Mouse (Mus musculus) bone marrow, adult 2 months (tissue): ENCODE results near the gene Srbd1. TPM values are rescaled to one million over a fixed set of nuclear protein-coding genes. Genes with fewer than 3 reads are reported as not detected.

ENCODE experiments used
- H3K27ac ChIP-seq: fragments of 200-500 bp; 2 replicates; pipeline ENCODE4 v1.5.1; 2012; ENCODE audit warnings: low read depth, mild to moderate bottlenecking, control low read depth, inconsistent platforms, low read length; ENCODE audit not compliant: control insufficient read depth, poor library complexity, insufficient read depth
- H3K4me1 ChIP-seq: fragments of 200-500 bp; 2 replicates; pipeline ENCODE4 v1.6.1; 2011; ENCODE audit warnings: low read length; ENCODE audit not compliant: control insufficient read depth, insufficient read depth
- H3K4me3 ChIP-seq: fragments of 200-500 bp; replicated peaks from 2 replicates; pipeline ENCODE3; 2011; ENCODE audit warnings: mild to moderate bottlenecking, low read depth, low read length, control low read depth; ENCODE audit not compliant: control insufficient read depth
- CTCF ChIP-seq: fragments of 200-500 bp; IDR thresholded peaks from 2 replicates; pipeline ENCODE4 v1.5.1; 2011; ENCODE audit warnings: low read length, control low read depth; ENCODE audit not compliant: control insufficient read depth, insufficient read depth
- POLR2A ChIP-seq: fragments of 200-500 bp; IDR thresholded peaks from 2 replicates; pipeline ENCODE4 v1.6.1; 2011; ENCODE audit warnings: low read depth, mild to moderate bottlenecking, control low read depth, low read length, borderline replicate concordance; ENCODE audit not compliant: control insufficient read depth
- WGBS: fragments of 180-500 bp; shearing (Covaris S2); methylation state at CpG from one replicate; pipeline ENCODE4 v1.1.7; 2018; 5-methylcytosine and 5-hydroxymethylcytosine counted together
- polyA plus RNA-seq: library from polyadenylated mRNA; stranded (reverse); fragments of >200 nt; gene quantifications from 2 replicates; pipeline ENCODE4 v1.2.4, GENCODE M21; 2011; ENCODE audit warnings: low replicate concordance; ENCODE audit not compliant: missing spikeins, insufficient read depth, insufficient read length

Srbd1 gene
- polyA plus RNA-seq, 1 experiment: 11.7 TPM

GRCm38 (mm10) chr17:85944726-85945125 lies 200.2 kb downstream of the Srbd1 start:
- Histone ChIP-seq H3K4me3 (no peak overlapping the region), H3K4me1 (no peaks in the 10 kb centered on the region), H3K27ac (no peak overlapping the region)
- WGBS: 32% methylated on average over 4 of the region's 4 CpGs
- TF ChIP-seq CTCF: no peak
- TF ChIP-seq POLR2A: no peak

GRCm38 (mm10) chr17:85943994-85944640 lies 200.9 kb downstream of the Srbd1 start:
- H3K4me1 ChIP-seq: no peaks in the 10 kb centered on the region
- WGBS: 65% methylated on average over 12 of the region's 12 CpGs
- no peak overlapping the region for H3K27ac ChIP-seq
- TF ChIP-seq CTCF: no peak
- no peak for TF ChIP-seq POLR2A
- H3K4me3 ChIP-seq: no peak overlapping the region

GRCm38 (mm10) chr17:85943551-85943981 lies 201.4 kb downstream of the Srbd1 start:
- Histone ChIP-seq H3K4me3 (no peak overlapping the region), H3K27ac (no peak overlapping the region), H3K4me1 (no peaks in the 10 kb centered on the region)
- WGBS: 86% methylated on average over 14 of the region's 14 CpGs
- no peak for TF ChIP-seq POLR2A
- no peak for TF ChIP-seq CTCF

- WGBS: 86% methylated on average over 5 of the region's 5 CpGs
- TF ChIP-seq CTCF (no peak), POLR2A (no peak)
These were observed 201.9 kb downstream of the Srbd1 start for GRCm38 (mm10) chr17:85943071-85943470.

GRCm38 (mm10) chr17:85942123-85942522 lies 202.9 kb downstream of the Srbd1 start:
- TF ChIP-seq CTCF (no peak), POLR2A (no peak)
- Histone ChIP-seq H3K4me3 (no peak overlapping the region), H3K4me1 (no peaks in the 10 kb centered on the region), H3K27ac (no peak overlapping the region)
- 69% methylated on average over 5 of the region's 5 CpGs for WGBS

More at GRCm38 (mm10) chr17:85943071-85943470, 201.9 kb downstream of the Srbd1 start:
- H3K4me1 ChIP-seq: no peaks in the 10 kb centered on the region
- no peak overlapping the region for H3K4me3 ChIP-seq
- H3K27ac ChIP-seq: no peak overlapping the region

- TF ChIP-seq CTCF (no peak), POLR2A (no peak)
- 85% methylated on average over 8 of the region's 8 CpGs for whole genome bisulfite sequencing
- H3K4me3 ChIP-seq: no peak overlapping the region
- no peak overlapping the region for H3K27ac ChIP-seq
- H3K4me1 ChIP-seq: no peaks in the 10 kb centered on the region
These were observed 203.7 kb downstream of the Srbd1 start for GRCm38 (mm10) chr17:85941141-85941738.

GRCm38 (mm10) chr17:85937131-85937530 lies 207.8 kb downstream of the Srbd1 start:
- Histone ChIP-seq H3K4me1 (no peaks in the 10 kb centered on the region), H3K27ac (no peak overlapping the region), H3K4me3 (no peak overlapping the region)
- WGBS: 91% methylated on average over 4 of the region's 4 CpGs
- TF ChIP-seq POLR2A: no peak
- TF ChIP-seq CTCF: no peak

GRCm38 (mm10) chr17:85935268-85935667 lies 209.7 kb downstream of the Srbd1 start:
- WGBS: 88% methylated on average over 10 of the region's 10 CpGs
- TF ChIP-seq CTCF (no peak), POLR2A (no peak)

More at GRCm38 (mm10) chr17:85935268-85935667, 209.7 kb downstream of the Srbd1 start:
- Histone ChIP-seq H3K4me3 (no peak overlapping the region), H3K4me1 (no peaks in the 10 kb centered on the region), H3K27ac (no peak overlapping the region)

Other genes starting within 250 kb of the Srbd1 start
- 3.5 and 4.8 TPM in 2 replicates for gene Prkce, start 22.6 kb upstream of the Srbd1 start, polyA plus RNA-seq